Mouse (Mus musculus): ENCODE results near the gene Ccdc14. TPM values are rescaled to one million over a fixed set of nuclear protein-coding genes. Genes with fewer than 3 reads are reported as not detected.

The Ccdc14 gene
- total RNA-seq, 1 experiment from 2014 or later: 3.0 TPM

GRCm38 (mm10) chr16:34768436-34768835 lies 78.0 kb downstream of the Ccdc14 start:
- ATAC-seq (ENCODE audit: extremely low read depth, insufficient number of reproducible peaks, low FRiP score, poor library complexity, severe bottlenecking): no peak

- no peak for ATAC-seq (ENCODE audit: extremely low read depth, insufficient number of reproducible peaks, low FRiP score, poor library complexity, severe bottlenecking)
Observed at GRCm38 (mm10) chr16:34770127-34770526, 79.7 kb downstream of the Ccdc14 start.

- ATAC-seq (ENCODE audit: extremely low read depth, insufficient number of reproducible peaks, low FRiP score, poor library complexity, severe bottlenecking): no peak
Observed at GRCm38 (mm10) chr16:34772445-34773032, 82.1 kb downstream of the Ccdc14 start.

Other genes with a start within 250 kb of the Ccdc14 start
- 5.8 and 6.1 TPM in 2 replicates for gene Kalrn, start 117.1 kb upstream of the Ccdc14 start, total RNA-seq (2017)
- gene Ropn1, start 40.7 kb upstream of the Ccdc14 start, total RNA-seq (2017): not detected in 2 replicates
- gene Mylk, start 54.6 kb downstream of the Ccdc14 start, total RNA-seq (2017): 14.5 and 16.3 TPM in 2 replicates